ENCODE assay signal across 17 mouse cellular contexts in genomic region chr7:64627972-64628655, GRCm38 (mm10).
DNase-seq lines count a peak whose midpoint lies in the region; ATAC-seq and TF ChIP-seq lines count a peak whose summit lies in the region.
"Had no signal": no experiment of that assay in that cellular context is flagged by ENCODE, and none has a peak within 500 bp of the region (broad histone marks: within the 10 kb centered on the region; RNA-seq: fewer than 3 reads in every experiment).

No protein-coding gene starts in this region.

- no peaks in the 10 kb centered on the region for H3K36me3 ChIP-seq in forebrain, postnatal 0 days (ENCODE audit: insufficient read depth)
- H3K36me3 ChIP-seq in forebrain, embryonic 13.5 days (ENCODE audit: poor library complexity, severe bottlenecking): 0 out of 2 replicates have a peak, but pooled peaks cover 3% of the 10 kb centered on the region
- H3K36me3 ChIP-seq in hindbrain, postnatal 0 days (ENCODE audit: insufficient read depth, low read length): no peaks in the 10 kb centered on the region
- H3K36me3 ChIP-seq: embryonic facial prominence, embryonic 13.5 days; limb, embryonic 12.5 days had no signal

- no peaks in the 10 kb centered on the region; the same call in 1 of the 2 replicates for H3K4me1 ChIP-seq in forebrain, postnatal 0 days (ENCODE audit: insufficient read depth)
- H3K4me1 ChIP-seq in forebrain, embryonic 13.5 days: peaks cover 40% of the 10 kb centered on the region
- peaks cover 38% of the 10 kb centered on the region for H3K4me1 ChIP-seq in hindbrain, postnatal 0 days (ENCODE audit: insufficient read depth, low read length)

- H3K9ac ChIP-seq in forebrain, postnatal 0 days: no peak overlapping the region
- H3K9ac ChIP-seq in forebrain, embryonic 13.5 days: no peak overlapping the region
- H3K9ac ChIP-seq in hindbrain, postnatal 0 days (replicated peaks; ENCODE audit: low read length): no peak overlapping the region
- H3K9ac ChIP-seq: embryonic facial prominence, embryonic 13.5 days; limb, embryonic 12.5 days; liver, postnatal 0 days had no signal

- no peak for DNase-seq in forebrain, postnatal 0 days
- peak; percentile 1 for DNase-seq in 3T3-L1 (ENCODE audit: low read depth, low spot score)
- DNase-seq in cerebellum, adult 18-20 months: peak; percentile 71 to 75
- peak; percentile 66 for DNase-seq in hindbrain, postnatal 0 days (ENCODE audit: low spot score)
- no peak for DNase-seq in kidney, postnatal 4 days
- no peak for DNase-seq in layer of hippocampus, adult 9-10 months (ENCODE audit: low spot score)
- no peak for DNase-seq in layer of hippocampus, adult 18-20 months (ENCODE audit: low spot score in 2 of 2)
- DNase-seq: heart, adult 2 months; kidney, adult 2 months; layer of hippocampus, adult 9-11 months; liver, postnatal 0 days; spleen, adult 18-20 months had no signal

- no peak overlapping the region for H3K4me3 ChIP-seq in forebrain, postnatal 0 days (ENCODE audit: low read depth, low read length)
- no peak overlapping the region for H3K4me3 ChIP-seq in forebrain, embryonic 13.5 days
- no peak overlapping the region for H3K4me3 ChIP-seq in hindbrain, postnatal 0 days (ENCODE audit: low read length)
- H3K4me3 ChIP-seq: embryonic facial prominence, embryonic 13.5 days; heart, adult 2 months; limb, embryonic 12.5 days had no signal

- H3K9me3 ChIP-seq in forebrain, postnatal 0 days (ENCODE audit: low read length): no peaks in the 10 kb centered on the region
- no peaks in the 10 kb centered on the region for H3K9me3 ChIP-seq in forebrain, embryonic 13.5 days (replicated peaks)
- H3K9me3 ChIP-seq in hindbrain, postnatal 0 days (ENCODE audit: low read length): no peaks in the 10 kb centered on the region
- H3K9me3 ChIP-seq: embryonic facial prominence, embryonic 13.5 days had no signal

- no peak overlapping the region for H3K27ac ChIP-seq in forebrain, postnatal 0 days (ENCODE audit: low read depth, low read length)
- H3K27ac ChIP-seq in forebrain, embryonic 13.5 days: no peak overlapping the region
- no peak overlapping the region; the same call in 1 of the 2 replicates for H3K27ac ChIP-seq in hindbrain, postnatal 0 days
- H3K27ac ChIP-seq: embryonic facial prominence, embryonic 13.5 days; heart, adult 2 months; limb, embryonic 12.5 days; macrophage; stomach, postnatal 0 days had no signal

- H3K27me3 ChIP-seq in forebrain, postnatal 0 days (ENCODE audit: insufficient read depth, low read length): no peaks in the 10 kb centered on the region
- H3K27me3 ChIP-seq in forebrain, embryonic 13.5 days: no peaks in the 10 kb centered on the region
- H3K27me3 ChIP-seq in hindbrain, postnatal 0 days (ENCODE audit: insufficient read depth, low read length): no peaks in the 10 kb centered on the region
- H3K27me3 ChIP-seq: embryonic facial prominence, embryonic 13.5 days; limb, embryonic 12.5 days had no signal

- 40% methylated on average over 8 of the region's 8 CpGs for WGBS in forebrain, postnatal 0 days
- WGBS in forebrain, embryonic 13.5 days: 50% methylated on average over 8 of the region's 8 CpGs
- WGBS in hindbrain, postnatal 0 days: 25% methylated on average over 8 of the region's 8 CpGs

- TF ChIP-seq CTCF in forebrain, postnatal 0 days (IDR thresholded peaks at IDR 0.05; ENCODE audit: low read depth): no peak
- TF ChIP-seq CTCF in hindbrain, postnatal 0 days (IDR thresholded peaks at IDR 0.05; ENCODE audit: low read depth): no peak

- no peak overlapping the region for H3K4me2 ChIP-seq in forebrain, postnatal 0 days (ENCODE audit: low read depth)
- no peak overlapping the region for H3K4me2 ChIP-seq in forebrain, embryonic 13.5 days
- no peak overlapping the region for H3K4me2 ChIP-seq in hindbrain, postnatal 0 days (ENCODE audit: low read depth, low read length)
- H3K4me2 ChIP-seq: embryonic facial prominence, embryonic 13.5 days; limb, embryonic 12.5 days had no signal

- ATAC-seq in forebrain, postnatal 0 days: 0 out of 2 replicates have a peak, but pooled peaks have one; percentile 28
- no peak for ATAC-seq in forebrain, embryonic 13.5 days
- 0 out of 2 replicates have a peak, but pooled peaks have one; percentile 44 for ATAC-seq in hindbrain, postnatal 0 days
- ATAC-seq: liver, postnatal 0 days had no signal

Comparison
In these comparisons a context has a peak if more than half of its experiments do, and no peak if none do; other contexts are left out.
1. DNase-seq: peak in 3T3-L1 (single experiment), cerebellum, adult 18-20 months (2 of 2) and hindbrain, postnatal 0 days (single experiment); none in forebrain, postnatal 0 days (single experiment), kidney, postnatal 4 days (0 of 2), layer of hippocampus, adult 9-10 months (single experiment) and layer of hippocampus, adult 18-20 months (0 of 2).